Mouse (Mus musculus) layer of hippocampus, adult 2 months (tissue): ENCODE measurements around the gene Scrg1. TPM values are rescaled to one million over a fixed set of nuclear protein-coding genes. Genes with fewer than 3 reads are reported as not detected.
"Not testable (repeated sequence)": the region's sequence is repeated elsewhere in the genome, so short reads cannot be mapped to it uniquely, and the experiment has no call there.

ENCODE experiments used
- DNase-seq, 2 experiments: peaks; one replicate each; pipeline ENCODE4 v3.0.0; 2022; ENCODE audit warnings: low spot score in 2 of 2
- H3K27ac ChIP-seq: fragments of 200-600 bp; 2 replicates; pipeline ENCODE4 v1.8.1; 2022
- H3K4me3 ChIP-seq: fragments of 200-600 bp; 2 replicates; pipeline ENCODE4 v1.8.1; 2022; ENCODE audit warnings: mild to moderate bottlenecking
- CTCF ChIP-seq: fragments of 200-600 bp; conservative IDR thresholded peaks from 2 replicates; pipeline ENCODE4 v1.8.1; 2022; ENCODE audit warnings: antibody characterized with exemption, mild to moderate bottlenecking, moderate library complexity
- total RNA-seq, 2 experiments: library from RNA; stranded (reverse); gene quantifications; 2 replicates each; pipeline ENCODE4 v1.2.3; 2021

The Scrg1 gene
- total RNA-seq, 2 experiments from 2014 or later, result 59.4 to 60.9 TPM

DNA sequence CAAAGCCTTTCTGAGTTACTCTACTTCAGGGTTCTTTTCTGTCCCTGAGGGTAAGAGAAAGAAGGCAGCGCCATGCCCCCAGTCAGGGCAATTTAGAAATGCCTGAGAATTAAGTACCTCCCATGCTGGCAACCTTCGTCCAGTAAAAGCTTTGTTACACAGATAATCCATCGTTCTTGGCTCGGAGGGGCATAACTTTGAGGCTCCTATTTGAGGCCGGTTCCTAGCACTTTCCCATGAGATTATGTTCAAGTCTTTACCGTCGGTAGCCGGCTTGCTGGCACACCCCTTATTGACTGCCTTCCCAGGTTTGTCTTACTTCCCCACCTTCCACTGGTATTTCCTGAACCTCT lies 42.7 kb downstream of the Scrg1 start:
- H3K27ac ChIP-seq, result no peak overlapping the region
- no peak for TF ChIP-seq CTCF

DNA sequence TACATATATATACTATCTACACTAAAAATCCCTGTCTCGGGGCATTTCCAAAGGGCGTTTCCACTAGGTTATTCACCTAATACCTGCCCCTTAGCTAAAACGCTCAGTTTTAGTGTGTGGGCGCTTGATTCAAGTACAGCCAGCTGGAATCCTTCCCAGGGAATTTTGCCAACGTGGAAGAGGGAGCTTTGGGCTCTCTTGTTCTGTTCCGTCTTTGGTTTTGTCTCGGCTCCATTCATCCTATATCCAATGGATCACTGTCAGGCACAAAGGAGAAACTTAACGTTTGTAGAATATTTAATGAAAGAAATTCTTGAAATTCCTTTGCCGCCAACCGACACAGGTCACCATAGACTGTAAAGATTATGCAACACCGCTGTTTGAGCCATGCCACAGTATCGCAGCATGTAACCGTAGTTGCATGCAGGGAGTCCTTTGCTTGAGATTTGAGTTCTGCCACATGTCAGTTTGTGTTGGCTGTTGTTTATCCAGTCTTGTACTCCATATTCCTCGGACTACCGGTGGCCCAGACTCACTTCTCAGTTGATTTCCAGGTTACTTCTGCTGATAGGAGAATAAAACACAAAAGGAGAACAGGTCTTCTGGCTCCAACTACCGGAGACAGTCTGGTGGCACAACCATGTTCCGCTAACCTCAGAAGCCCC lies 43.3 kb downstream of the Scrg1 start:
- H3K4me3 ChIP-seq, result peak overlapping the region; percentile 45
- no peak overlapping the region for H3K27ac ChIP-seq

More for the DNA sequence above, 42.7 kb downstream of the Scrg1 start:
- no peak for DNase-seq
- H3K4me3 ChIP-seq, result peak overlapping the region; percentile 45

DNA sequence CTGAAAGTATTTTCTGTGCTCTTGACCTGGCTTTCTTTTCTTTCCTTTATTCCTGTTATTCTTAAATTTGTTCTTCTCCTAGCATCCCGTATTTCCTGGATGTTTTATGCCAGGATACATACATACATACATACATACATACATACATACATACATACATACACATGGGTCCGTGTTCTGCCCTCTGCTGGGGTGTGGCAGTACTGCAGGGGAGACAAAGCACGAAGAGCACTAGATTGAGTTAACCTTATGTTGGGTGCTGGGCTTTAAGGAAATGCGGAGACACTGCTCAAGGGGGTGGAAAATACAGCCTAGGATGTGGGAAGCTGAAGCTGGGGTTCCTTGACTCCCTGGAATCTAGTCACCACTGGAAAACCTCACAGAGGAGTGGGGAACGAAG lies 47.9 kb downstream of the Scrg1 start:
- peak; percentile 81 for TF ChIP-seq CTCF
- Histone ChIP-seq H3K4me3 (no peak overlapping the region), H3K27ac (no peak overlapping the region)
- DNase-seq, result peak in 1 of 2 experiments; percentile 42

More for the DNA sequence above, 43.3 kb downstream of the Scrg1 start:
- peak in 1 of 2 experiments; percentile 49 for DNase-seq
- no peak; the same call in none of the 2 replicates for TF ChIP-seq CTCF

DNA sequence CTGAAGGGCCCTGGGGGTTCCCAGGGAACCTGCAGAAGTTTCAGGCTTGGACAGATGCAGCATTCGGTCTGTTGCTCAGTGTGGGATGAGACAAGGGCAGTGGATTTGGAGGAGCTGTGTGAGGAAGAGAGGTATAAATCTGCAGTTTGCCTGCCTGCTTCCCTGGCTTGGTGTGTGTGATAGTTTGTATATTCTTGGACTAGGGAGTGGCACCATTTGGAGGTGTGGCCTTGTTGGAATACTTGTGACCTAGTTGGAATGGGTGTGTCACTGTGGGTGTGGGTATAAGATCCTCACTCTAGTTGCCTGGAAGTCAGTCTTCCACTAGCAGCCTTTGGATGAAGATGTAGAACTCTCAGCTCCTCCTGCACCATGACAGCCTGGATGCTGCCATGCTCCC lies 49.8 kb downstream of the Scrg1 start:
- not testable (repeated sequence) for H3K4me3 ChIP-seq, H3K27ac ChIP-seq, DNase-seq

DNA sequence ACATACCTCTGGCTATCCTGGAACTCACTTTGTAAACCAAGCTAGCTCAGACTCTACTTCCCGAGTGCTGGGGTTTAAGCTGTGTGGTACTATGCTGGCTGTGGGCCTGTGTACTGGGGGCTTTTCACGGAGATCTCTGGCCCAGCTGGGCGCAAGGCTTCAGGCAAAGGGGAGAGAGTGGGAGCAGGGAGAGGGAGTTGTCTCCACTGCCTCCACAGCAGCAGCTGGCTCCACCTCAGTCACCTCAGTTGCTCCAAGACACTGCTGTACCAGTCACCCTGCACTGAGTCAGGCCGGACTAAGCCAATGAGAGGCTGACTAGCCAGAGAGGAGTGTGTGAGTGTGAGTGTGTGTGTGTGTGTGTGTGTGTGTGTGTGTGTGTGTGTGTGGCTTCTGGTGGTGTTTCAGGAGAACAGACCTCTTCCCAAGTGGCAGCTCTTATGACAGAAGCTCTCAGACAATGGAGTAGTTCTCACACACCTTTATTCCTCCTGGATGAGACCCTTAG lies 51.9 kb downstream of the Scrg1 start:
- no peak for TF ChIP-seq CTCF
- DNase-seq, result no peak
- no peak overlapping the region for H3K4me3 ChIP-seq

DNA sequence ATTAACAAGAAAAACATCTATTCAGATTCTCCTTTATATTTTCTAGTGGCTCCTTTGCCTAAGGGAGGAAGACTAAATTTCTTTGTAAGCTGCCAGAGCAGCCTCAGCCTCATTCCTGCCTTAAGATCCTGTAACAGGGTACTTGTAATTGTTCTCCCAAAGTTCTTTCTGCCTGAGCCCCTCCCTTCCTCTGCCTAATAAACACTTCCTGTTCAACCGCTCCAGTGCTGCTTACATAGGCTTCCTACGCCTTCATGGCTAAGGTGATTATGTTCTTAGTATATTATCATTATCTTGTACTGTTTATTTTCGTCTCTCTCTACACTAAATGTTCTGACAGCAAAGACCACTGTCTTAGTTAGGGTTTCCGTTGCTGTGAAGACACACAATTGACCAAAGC lies 52.9 kb downstream of the Scrg1 start:
- H3K27ac ChIP-seq, result no peak overlapping the region
- no peak for TF ChIP-seq CTCF
- no peak overlapping the region for H3K4me3 ChIP-seq
- no peak for DNase-seq

More for the DNA sequence above, 51.9 kb downstream of the Scrg1 start:
- no peak overlapping the region for H3K27ac ChIP-seq

DNA sequence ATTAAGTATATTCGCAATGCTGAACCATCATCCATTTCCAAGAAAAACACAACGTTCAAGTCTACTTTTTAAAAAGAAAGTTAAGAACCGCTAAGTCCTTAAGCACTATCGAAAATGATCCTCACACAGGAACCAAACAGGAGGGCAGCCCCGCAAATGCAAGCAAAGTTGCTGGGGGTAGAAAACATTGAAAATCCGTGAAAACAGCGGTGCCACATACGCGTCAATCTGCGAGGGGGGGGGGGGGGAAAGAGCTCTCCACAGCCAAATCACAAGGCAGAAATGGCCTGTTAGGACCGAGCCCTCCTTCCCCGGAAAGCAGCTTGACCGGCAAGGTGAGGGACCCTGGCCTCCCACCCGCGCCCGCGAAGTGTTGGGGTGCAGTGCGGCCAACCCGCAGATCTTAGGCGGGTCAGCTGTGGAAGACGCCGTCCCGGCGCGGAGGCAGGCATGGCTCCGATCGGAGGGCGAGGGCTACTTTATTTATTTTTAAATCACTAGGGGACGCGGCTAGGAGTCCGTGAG lies 55.1 kb downstream of the Scrg1 start:
- no peak for DNase-seq
- H3K4me3 ChIP-seq, result peak overlapping the region; percentile 74
- H3K27ac ChIP-seq, result peak overlapping the region; percentile 40; the same call in 1 of the 2 replicates
- no peak for TF ChIP-seq CTCF

DNA sequence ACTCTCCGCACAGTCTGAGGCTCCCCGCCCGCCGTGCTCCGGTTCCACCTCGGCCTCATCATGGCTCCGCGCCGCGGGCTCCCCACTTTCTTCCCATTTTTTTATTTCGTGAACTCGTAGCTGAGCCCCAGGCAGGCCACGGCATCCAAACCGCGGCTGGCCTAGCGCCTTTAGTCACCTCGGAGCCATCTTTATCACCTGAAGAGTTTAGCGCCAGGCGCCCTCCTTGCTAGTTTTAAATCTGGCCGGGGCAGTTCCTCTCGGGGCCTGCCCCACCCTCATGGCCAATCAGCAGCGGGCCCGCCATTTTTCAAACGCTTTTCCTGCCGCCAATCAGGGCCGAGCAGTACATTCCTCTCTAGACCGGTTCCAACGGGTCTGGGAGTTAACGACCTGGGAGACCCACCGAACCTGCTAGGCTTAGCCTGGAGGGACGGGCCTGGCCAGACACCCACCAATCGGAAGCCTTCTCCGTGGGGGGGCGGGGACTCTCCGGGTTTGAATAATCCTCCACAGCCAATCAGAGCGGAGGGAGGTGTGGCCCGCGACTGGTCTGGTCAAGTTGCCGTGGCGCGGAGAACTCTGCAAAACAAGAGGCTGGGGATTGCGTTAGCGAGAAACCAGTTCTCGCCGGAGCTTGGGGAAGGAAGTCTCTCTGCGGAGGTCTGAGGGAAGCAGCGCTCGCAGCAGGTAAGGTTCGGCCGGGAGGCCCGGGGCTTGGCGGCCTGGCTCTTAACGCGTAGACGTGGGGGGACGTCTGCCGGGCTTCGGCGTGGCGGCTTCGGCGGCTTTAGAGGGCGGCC lies 55.8 kb downstream of the Scrg1 start, which contains the start of gene Hmgb2:
Hmgb2 (plus strand) TSS at position 592 of the 803 bp plus-strand sequence.
- peak; percentile 26 for TF ChIP-seq CTCF
- Histone ChIP-seq H3K4me3 (peak within 1 kb of the TSS; percentile 74), H3K27ac (peak within 1 kb of the TSS; percentile 83)
- DNase-seq, result peak; percentile 99

DNA sequence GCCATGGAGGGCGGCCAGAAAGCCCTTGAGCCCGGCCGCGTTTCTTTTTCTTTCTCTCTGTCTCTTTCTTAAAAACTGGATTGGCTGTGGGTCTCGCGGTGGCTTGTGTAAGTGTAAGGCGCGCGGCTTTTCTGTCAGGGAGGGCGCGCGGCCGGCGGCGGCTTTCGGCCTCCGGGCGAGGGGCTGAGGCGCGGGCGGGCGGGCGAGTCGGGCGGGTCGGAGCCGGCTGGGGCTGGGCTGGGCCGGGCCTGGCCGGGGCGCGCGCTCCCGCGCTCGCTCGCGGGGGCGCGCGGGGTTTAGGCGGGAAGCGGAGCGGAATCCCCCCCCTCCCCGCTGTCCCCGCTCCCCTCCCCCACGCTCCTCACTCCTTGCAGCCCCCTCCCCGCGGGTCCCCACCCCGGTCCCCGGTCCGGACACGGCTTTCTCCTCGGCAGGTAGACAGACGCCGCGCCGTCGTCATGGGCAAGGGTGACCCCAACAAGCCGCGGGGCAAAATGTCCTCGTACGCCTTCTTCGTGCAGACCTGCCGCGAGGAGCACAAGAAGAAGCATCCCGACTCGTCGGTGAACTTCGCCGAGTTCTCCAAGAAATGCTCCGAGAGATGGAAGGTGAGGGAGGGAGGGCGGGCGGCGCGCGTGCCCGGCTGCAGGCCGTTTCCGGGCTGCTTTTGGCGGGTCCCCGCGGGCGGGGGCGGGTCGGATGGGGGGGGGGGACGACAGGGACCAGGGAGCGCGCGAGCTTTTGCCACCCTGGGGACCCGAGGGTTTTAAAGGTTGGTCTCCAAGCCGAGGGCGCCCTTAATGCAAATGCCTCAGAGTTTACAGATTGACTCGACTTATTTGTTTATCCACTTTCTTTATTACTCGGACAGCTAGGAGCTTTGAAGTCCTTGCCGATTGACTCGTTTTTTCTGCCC lies 56.7 kb downstream of the Scrg1 start:
- DNase-seq, result no peak
- Histone ChIP-seq H3K27ac (peak overlapping the region; percentile 83), H3K4me3 (peak overlapping the region; percentile 74)
- no peak for TF ChIP-seq CTCF

DNA sequence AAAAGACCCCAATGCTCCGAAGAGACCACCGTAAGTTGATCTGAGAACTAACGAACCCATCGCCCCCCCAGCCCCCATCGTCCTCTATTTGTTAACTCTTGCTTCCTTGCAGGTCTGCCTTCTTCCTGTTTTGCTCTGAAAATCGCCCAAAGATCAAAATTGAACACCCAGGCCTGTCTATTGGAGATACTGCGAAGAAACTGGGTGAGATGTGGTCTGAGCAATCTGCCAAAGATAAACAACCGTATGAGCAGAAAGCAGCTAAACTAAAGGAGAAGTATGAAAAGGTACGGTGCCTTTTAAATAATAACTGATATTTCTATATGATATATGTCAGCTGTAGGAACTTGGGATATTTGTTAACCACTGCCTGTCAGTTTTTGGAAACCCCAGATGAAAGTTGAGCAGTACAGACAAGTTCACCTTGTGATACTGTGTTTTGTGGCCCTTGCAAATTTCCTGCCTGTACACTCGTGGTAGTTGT lies 57.5 kb downstream of the Scrg1 start:
- H3K27ac ChIP-seq, DNase-seq: not testable (repeated sequence)
- peak overlapping the region; percentile 74 for H3K4me3 ChIP-seq

DNA sequence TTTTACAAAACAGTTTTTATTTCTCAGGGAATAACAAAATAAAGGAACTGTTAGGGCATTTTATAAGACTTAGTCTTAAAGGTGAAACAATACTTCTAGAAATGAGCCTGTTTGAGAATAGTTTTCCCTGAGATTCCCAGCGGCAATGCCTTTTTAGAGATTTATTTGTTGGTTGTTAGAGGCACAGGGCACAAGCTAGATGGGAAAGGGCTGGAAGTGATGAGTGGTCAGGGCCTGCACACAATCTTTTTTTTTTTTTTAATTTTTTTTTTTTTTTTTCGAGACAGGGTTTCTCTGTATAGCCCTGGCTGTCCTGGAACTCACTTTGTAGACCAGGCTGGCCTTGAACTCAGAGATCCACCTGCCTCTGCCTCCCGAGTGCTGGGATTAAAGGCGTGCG lies 61.0 kb downstream of the Scrg1 start:
- H3K4me3 ChIP-seq, H3K27ac ChIP-seq, DNase-seq: not testable (repeated sequence)

DNA sequence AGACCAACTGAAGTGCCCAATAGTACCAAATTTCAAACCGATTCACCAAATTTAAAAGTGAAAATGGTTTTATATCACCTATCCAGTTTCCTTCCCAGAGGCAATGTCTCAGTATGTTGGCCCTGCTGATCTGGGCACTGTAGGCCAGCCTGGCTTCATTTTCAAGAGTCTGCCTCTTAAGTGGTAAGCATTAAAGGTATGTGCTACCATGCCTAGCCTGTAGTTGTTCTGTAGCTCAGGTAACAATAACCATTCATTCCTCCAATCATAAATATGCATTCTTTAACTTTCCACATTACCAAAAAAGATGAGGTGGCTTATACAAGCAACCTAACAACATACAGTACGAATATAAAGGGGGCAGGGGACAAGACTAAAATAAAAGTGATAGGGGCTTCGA lies 62.0 kb downstream of the Scrg1 start:
- no peak overlapping the region for H3K27ac ChIP-seq
- no peak for DNase-seq
- H3K4me3 ChIP-seq, result no peak overlapping the region
- no peak for TF ChIP-seq CTCF
